Mouse (Mus musculus) forebrain, embryonic 12.5 days (tissue): ENCODE results near the gene Ypel2. TPM values are rescaled to one million over a fixed set of nuclear protein-coding genes. Genes with fewer than 3 reads are reported as not detected.
"Not testable (repeated sequence)": the region's sequence is repeated elsewhere in the genome, so short reads cannot be mapped to it uniquely, and the experiment has no call there.

ENCODE experiments used
- ATAC-seq: fragments of 200-750 bp; cut with Nextera tagmentation; 2 replicates; pipeline ENCODE4 v1.8.0; 2017; ENCODE audit warnings: moderate TSS enrichment; ENCODE audit not compliant: low FRiP score
- H3K27ac ChIP-seq: fragments of 300-500 bp; sonication (generic); 2 replicates; pipeline ENCODE4 v1.5.1; 2016; ENCODE audit warnings: mild to moderate bottlenecking
- H3K27me3 ChIP-seq: fragments of 300-500 bp; sonication (generic); 2 replicates; pipeline ENCODE4 v1.6.1; 2016; ENCODE audit warnings: mild to moderate bottlenecking
- H3K36me3 ChIP-seq: fragments of 300-500 bp; sonication (generic); replicated peaks from 2 replicates; pipeline ENCODE4 v1.6.1; 2016; ENCODE audit warnings: mild to moderate bottlenecking
- H3K4me1 ChIP-seq: fragments of 300-500 bp; sonication (generic); 2 replicates; pipeline ENCODE4 v1.6.1; 2016
- H3K4me2 ChIP-seq: fragments of 300-500 bp; sonication (generic); 2 replicates; pipeline ENCODE4 v1.6.1; 2016; ENCODE audit warnings: mild to moderate bottlenecking, moderate library complexity
- H3K4me3 ChIP-seq: fragments of 300-500 bp; sonication (generic); replicated peaks from 2 replicates; pipeline ENCODE4 v1.5.1; 2016; ENCODE audit warnings: mild to moderate bottlenecking
- H3K9ac ChIP-seq: fragments of 300-500 bp; sonication (generic); 2 replicates; pipeline ENCODE4 v1.6.1; 2016; ENCODE audit warnings: mild to moderate bottlenecking
- H3K9me3 ChIP-seq: fragments of 300-500 bp; sonication (generic); 2 replicates; pipeline ENCODE4 v1.6.1; 2016
- WGBS: fragments of 180-500 bp; shearing (Covaris S2); methylation state at CpG from one replicate; pipeline ENCODE4 v1.1.7; 2016; 5-methylcytosine and 5-hydroxymethylcytosine counted together
- polyA plus RNA-seq: library from polyadenylated mRNA; unstranded; fragments of >200 nt; fragmentation: Nextera tagmentation; extraction: Ambion mirVana; gene quantifications from 2 replicates; pipeline ENCODE4 v1.2.1, GENCODE M21; 2016

The Ypel2 gene
- polyA plus RNA-seq: 8.1 and 8.3 TPM in 2 replicates

DNA sequence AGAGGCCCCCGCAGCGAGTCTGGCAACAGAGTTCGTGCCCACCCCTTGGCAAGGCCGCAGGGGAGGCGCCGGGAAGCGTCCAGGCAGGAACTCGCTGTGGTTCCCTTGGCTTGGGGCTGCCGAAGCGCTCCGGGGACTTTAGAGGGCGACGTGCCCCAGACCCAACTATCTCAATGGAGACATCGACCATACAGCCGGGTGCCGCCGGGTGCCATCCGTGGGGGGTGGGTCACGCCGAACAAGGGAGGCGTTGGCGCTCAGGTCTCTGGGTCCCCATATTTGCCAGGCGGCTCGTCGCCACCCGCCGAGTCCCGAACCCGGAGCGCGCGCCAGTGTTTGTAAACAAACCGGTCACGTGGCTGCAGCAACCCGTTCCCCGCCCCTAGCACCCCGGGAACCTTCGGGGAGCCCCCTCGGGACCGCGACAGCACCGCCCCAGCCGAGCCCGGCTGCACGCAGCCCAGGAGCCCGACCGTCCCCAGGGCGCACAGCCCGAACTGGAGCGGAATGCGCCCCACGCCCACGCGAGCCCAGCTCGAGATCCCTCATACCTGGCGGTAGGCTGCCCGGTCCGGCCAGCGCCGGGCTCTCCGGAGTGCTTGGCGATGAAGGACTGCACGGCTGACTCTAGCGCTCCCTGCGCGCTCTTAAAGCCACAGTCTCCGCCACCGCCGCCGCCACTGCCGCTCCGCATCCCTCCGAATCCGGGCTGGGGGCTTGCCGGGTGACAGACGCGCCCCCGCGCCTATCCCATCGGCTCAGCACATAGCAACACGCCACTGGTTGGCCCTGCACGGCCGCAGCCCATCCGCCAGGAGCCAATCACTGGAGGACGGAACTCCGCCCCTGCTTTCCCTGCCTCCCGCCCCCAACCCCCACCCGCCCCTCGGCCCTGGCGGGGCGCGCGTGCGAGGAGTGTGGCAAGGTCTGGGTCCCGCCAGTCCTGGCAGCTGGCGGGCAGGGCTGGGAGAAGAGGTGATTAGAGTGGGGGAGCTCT is at the start of gene Ypel2:
Gene Ypel2, minus strand, starts transcription at position 667 of the 997 bp plus-strand sequence.
- H3K9ac ChIP-seq: peak within 1 kb of the TSS; percentile 82
- ATAC-seq: peak; percentile 100
- H3K4me2 ChIP-seq: peak within 1 kb of the TSS; percentile 78
- H3K36me3 ChIP-seq: no peaks in the 10 kb centered on the region
- H3K27ac ChIP-seq: peak within 1 kb of the TSS; percentile 95
- H3K9me3 ChIP-seq: no peaks in the 10 kb centered on the region
- WGBS: under 1% methylated on average over 96 of the region's 96 CpGs
- 0 out of 2 replicates have a peak, but pooled peaks cover 9% of the 10 kb centered on the region for H3K27me3 ChIP-seq
- peak within 1 kb of the TSS; percentile 91 for H3K4me3 ChIP-seq
- H3K4me1 ChIP-seq: peaks cover 54% of the 10 kb centered on the region

DNA sequence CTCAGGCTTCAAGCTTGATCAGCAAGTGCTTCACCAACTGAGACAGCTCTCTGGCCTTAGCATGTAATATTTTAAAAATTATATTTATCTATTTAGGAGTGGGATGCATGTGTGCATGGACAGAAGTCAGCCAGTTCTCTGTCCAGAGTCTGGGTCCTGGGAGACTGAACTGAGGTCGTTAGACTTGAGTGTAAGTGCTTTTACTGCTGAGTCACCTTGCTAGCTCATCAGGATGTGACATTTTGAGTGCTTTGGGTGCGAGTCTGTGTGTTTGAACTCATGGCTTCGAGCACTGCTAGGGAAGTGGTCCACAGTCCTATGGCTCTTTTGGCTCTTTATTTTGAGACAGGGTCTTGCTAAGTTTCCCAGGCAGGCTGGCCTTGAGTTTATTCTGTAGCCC is 49.5 kb upstream of the Ypel2 start:
- peaks cover 85% of the 10 kb centered on the region for H3K36me3 ChIP-seq

DNA sequence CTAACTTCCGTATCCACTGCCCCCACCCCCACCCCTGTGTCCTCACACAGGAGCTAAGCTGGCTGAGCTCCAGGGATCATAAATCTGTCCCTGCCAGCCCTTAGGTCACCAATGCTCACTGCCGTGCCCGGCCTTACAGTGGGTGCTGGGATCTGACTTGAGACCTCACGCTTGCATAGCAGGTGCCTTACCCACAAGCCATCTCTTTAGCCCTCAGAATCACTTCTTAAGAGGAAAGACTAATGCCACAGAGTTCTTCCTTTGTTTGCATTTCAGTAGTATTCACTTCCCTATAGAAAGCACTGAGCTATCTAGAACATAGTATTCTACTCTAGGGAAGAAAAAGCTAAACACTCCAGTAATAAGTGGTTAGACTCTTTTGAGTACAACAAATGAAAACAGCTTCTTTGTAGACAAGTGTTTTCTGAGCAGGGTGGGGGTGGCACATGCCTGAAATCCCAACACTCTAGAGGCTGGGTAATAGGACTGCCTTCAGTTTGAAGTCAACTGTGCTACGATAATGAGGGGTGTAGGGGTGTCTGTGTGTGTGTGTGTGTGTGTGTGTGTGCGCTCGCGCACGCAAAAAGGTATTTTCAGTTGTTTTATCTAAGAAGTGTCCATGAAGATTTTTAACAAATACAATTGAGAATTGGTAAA is 45.9 kb upstream of the Ypel2 start:
- Histone ChIP-seq H3K4me3 (no peak overlapping the region), H3K36me3 (peaks cover 85% of the 10 kb centered on the region), H3K27me3 (no peaks in the 10 kb centered on the region), H3K4me1 (no peaks in the 10 kb centered on the region), H3K27ac (no peak overlapping the region), H3K9ac (no peak overlapping the region), H3K9me3 (no peaks in the 10 kb centered on the region), H3K4me2 (no peak overlapping the region)
- no peak for ATAC-seq
- WGBS: 91% methylated on average over 9 of the region's 9 CpGs

More for the DNA sequence above, 49.5 kb upstream of the Ypel2 start:
- Histone ChIP-seq H3K27ac (no peak overlapping the region), H3K4me1 (no peaks in the 10 kb centered on the region), H3K9me3 (no peaks in the 10 kb centered on the region), H3K4me2 (no peak overlapping the region), H3K4me3 (no peak overlapping the region), H3K9ac (no peak overlapping the region), H3K27me3 (no peaks in the 10 kb centered on the region)
- ATAC-seq: no peak
- 86% methylated on average over 3 of the region's 3 CpGs for WGBS

DNA sequence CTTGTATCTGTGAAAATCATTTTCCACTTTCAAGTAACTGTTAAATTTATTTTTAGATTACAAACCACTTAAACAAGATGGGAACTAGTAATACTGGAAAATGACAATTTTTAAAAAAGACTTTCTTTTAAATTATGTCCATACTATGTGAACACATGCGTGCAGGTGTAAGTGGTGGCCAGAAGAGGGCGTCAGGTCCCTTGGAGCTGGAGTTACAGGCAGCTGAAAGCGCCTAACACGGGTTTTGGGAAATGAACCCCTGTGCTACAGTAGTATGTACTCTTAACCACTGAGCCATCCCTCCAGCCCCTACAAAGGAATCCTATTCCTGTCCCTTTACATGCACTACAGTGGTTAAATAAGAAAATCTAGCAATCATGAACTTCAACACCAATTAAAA is 42.7 kb upstream of the Ypel2 start:
- Histone ChIP-seq H3K9ac (no peak overlapping the region), H3K4me3 (no peak overlapping the region), H3K4me1 (no peaks in the 10 kb centered on the region), H3K27me3 (no peaks in the 10 kb centered on the region), H3K4me2 (no peak overlapping the region), H3K36me3 (peaks cover 83% of the 10 kb centered on the region), H3K27ac (no peak overlapping the region), H3K9me3 (no peaks in the 10 kb centered on the region)
- 75% methylated on average over 4 of the region's 4 CpGs for WGBS
- no peak for ATAC-seq

DNA sequence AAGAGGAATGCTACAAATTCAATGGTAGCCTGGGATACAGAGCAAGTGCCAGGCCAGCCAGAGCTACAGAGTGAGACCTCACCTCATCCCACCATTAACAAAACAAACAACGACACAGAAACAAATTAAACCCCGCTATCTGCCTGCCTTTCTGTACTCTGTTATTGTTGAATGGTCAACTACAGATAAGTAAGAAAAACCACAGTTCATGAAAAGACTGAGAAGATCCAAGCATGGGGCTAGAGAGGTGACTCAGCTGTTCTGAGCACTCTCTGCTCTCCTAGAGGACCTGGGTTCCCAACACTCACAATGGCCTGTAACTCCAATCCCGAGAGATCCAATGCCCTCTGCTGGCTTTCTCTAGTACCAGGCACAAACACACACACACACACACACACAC is 34.7 kb upstream of the Ypel2 start:
- H3K9ac ChIP-seq: no peak overlapping the region
- no peak for ATAC-seq
- H3K27me3 ChIP-seq: no peaks in the 10 kb centered on the region
- H3K27ac ChIP-seq: no peak overlapping the region
- H3K4me2 ChIP-seq: no peak overlapping the region
- no peaks in the 10 kb centered on the region for H3K4me1 ChIP-seq
- 90% methylated on average over 3 of the region's 3 CpGs for WGBS
- no peak overlapping the region for H3K4me3 ChIP-seq
- peaks cover 14% of the 10 kb centered on the region for H3K36me3 ChIP-seq
- H3K9me3 ChIP-seq: no peaks in the 10 kb centered on the region

DNA sequence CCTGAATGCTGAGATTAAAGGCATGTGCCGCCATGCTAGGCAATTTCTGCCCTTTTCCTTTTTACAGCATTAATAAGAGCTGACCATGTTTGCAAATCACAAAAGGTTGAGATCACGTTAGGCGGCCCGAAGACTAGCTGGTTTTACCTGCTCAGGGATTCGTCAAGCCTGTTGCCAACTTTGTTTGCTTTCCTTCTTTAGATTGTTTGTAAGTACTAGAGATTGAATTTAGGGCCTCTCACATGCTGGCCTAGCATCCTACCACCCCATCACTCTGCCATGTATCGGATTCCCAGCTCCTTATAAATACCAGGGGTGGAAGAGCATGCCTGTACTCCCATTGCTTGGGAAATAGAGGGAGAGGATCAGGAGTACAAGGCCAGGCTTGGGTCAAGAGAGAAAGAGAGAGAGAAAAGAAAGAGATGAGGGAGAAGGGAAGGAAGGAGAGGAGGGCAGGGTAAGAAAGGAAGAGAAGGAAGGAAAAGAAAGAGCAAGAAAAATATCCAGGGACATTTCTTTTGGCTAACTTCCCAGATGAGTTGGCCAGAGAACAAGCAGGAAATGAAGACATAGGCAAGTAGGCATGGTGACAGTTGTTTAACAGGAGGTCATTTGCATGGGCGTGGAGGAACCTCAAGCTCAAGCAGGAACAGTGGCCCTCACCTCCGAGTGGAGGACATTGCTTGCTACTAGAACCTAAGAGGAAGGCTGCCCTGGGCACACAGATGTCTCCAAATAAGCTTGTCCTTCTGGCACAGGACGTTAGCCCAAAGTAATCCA is 32.8 kb upstream of the Ypel2 start:
- ATAC-seq: no peak
- Histone ChIP-seq H3K36me3 (no peaks in the 10 kb centered on the region), H3K27me3 (no peaks in the 10 kb centered on the region), H3K4me1 (no peaks in the 10 kb centered on the region), H3K9me3 (no peaks in the 10 kb centered on the region), H3K4me2 (no peak overlapping the region), H3K27ac (no peak overlapping the region), H3K9ac (no peak overlapping the region), H3K4me3 (no peak overlapping the region)
- WGBS: 84% methylated on average over 9 of the region's 9 CpGs

DNA sequence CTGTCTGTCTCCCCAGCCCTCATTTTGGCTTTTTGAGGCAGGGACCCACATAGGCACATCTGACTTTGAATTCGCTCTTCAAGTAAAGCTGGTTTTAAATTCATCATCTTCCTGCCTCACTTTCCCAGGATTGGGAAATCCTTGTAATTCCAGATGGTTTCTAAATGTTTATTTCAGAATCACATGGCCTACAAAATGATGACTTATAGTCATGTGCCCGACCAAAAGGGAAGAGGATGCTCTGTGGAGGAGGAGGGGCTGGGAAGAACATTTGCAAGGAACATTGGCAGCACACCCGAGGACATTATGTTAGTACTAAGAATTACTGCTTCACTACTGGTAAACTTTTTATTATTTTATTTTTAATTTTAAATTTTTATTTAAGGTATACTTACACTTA is 31.8 kb upstream of the Ypel2 start:
- no peak for ATAC-seq
- Histone ChIP-seq H3K9me3 (no peaks in the 10 kb centered on the region), H3K4me2 (no peak overlapping the region), H3K27ac (no peak overlapping the region), H3K27me3 (no peaks in the 10 kb centered on the region), H3K4me1 (no peaks in the 10 kb centered on the region), H3K9ac (no peak overlapping the region), H3K4me3 (no peak overlapping the region), H3K36me3 (no peaks in the 10 kb centered on the region)
- 87% methylated on average over 3 of the region's 3 CpGs for WGBS

DNA sequence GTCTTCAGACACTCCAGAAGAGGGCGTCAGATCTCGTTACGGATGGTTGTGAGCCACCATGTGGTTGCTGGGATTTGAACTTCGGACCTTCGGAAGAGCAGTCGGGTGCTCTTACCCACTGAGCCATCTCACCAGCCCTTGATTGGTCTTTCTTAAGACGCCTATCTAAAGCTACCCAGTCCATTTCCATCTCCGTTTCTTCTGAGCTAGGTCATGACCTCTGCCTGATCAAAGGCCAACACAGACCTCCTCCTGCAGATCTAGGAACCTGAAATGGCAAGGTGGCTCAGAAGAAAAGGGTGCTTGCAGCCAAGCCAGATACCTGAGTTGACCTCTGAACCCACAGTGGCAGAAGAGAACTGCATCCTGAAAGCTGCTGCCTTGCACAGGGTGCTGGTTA is 29.7 kb upstream of the Ypel2 start:
- 72% methylated on average over 8 of the region's 8 CpGs for WGBS
- not testable (repeated sequence) for ATAC-seq, H3K27ac ChIP-seq, H3K4me2 ChIP-seq, H3K9ac ChIP-seq, H3K9me3 ChIP-seq, H3K36me3 ChIP-seq, H3K27me3 ChIP-seq, H3K4me1 ChIP-seq, H3K4me3 ChIP-seq

DNA sequence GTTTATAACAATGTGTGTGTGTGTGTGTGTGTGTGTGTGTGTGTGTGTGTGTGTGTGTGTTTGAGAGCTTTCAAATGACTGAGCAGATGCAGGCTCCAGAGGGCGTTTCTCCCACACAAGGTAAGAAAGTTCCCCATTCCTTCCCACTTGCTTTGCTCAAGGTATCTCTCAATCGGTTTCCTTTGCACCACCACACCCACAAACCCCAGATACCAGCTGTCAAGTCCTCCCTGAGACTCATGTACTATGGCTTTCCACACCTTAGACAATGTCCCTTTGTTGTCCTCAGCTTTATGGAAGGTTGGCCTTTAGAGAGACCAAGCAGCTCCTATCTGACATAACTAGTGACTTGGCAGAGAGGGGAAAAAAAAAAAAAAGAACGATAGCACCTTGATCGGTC is 29.3 kb upstream of the Ypel2 start:
- no peak for ATAC-seq
- no peak overlapping the region for H3K4me2 ChIP-seq
- WGBS: 82% methylated on average over 4 of the region's 4 CpGs

DNA sequence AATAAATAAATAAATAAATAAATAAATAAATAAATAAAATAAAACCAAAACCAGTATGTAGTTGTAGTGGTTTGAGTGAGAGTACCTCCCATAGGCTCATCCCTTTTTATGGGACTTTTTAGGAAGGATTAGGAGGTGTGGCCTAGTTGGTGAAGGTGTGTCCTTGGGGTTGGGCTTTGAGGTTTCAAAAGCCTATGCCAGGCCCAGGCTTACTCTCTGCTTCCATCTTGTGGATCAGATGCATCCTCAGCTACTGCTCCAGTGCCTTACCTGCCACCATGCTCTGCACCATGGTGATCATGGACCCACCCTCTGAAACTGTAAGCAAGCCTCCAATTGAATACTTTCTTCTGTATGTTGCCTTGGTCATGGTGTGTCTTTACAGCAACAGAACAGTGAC is 28.0 kb upstream of the Ypel2 start:
- Histone ChIP-seq H3K9ac (no peak overlapping the region), H3K27me3 (no peaks in the 10 kb centered on the region), H3K27ac (no peak overlapping the region), H3K4me3 (no peak overlapping the region), H3K4me2 (no peak overlapping the region), H3K4me1 (no peaks in the 10 kb centered on the region; the same call in 1 of the 2 replicates), H3K9me3 (no peaks in the 10 kb centered on the region), H3K36me3 (no peaks in the 10 kb centered on the region)
- ATAC-seq: no peak

More for the DNA sequence above, 29.3 kb upstream of the Ypel2 start:
- H3K27me3 ChIP-seq: no peaks in the 10 kb centered on the region
- no peak overlapping the region for H3K4me3 ChIP-seq
- H3K4me1 ChIP-seq: no peaks in the 10 kb centered on the region; the same call in 1 of the 2 replicates
- H3K36me3 ChIP-seq: no peaks in the 10 kb centered on the region
- no peaks in the 10 kb centered on the region for H3K9me3 ChIP-seq
- H3K9ac ChIP-seq: no peak overlapping the region
- H3K27ac ChIP-seq: no peak overlapping the region

DNA sequence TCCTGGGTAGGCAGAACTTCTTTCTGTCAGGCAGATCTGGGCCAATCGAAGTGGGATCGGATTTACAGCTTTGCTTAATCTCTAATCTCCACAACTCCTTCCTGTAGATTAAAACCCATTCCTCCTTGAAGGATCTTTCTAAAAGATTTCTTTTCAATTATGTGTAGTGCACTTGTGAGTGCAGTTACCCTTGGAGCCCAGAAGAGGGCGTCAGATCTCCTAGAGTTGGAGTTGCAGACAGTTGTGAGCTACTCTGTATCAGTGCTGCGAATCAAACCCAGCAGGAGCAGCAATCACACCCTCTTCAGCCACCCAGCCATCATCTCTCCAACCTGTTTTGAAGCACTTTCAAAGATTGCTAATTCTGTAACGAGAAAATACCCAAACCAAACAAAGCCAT is 26.9 kb upstream of the Ypel2 start:
- 82% methylated on average over 5 of the region's 5 CpGs for WGBS
- no peaks in the 10 kb centered on the region for H3K9me3 ChIP-seq
- ATAC-seq: no peak
- no peaks in the 10 kb centered on the region for H3K27me3 ChIP-seq
- H3K4me3 ChIP-seq: no peak overlapping the region
- no peak overlapping the region for H3K4me2 ChIP-seq
- no peak overlapping the region for H3K9ac ChIP-seq
- H3K27ac ChIP-seq: no peak overlapping the region
- H3K4me1 ChIP-seq: no peaks in the 10 kb centered on the region; the same call in 1 of the 2 replicates
- no peaks in the 10 kb centered on the region for H3K36me3 ChIP-seq

DNA sequence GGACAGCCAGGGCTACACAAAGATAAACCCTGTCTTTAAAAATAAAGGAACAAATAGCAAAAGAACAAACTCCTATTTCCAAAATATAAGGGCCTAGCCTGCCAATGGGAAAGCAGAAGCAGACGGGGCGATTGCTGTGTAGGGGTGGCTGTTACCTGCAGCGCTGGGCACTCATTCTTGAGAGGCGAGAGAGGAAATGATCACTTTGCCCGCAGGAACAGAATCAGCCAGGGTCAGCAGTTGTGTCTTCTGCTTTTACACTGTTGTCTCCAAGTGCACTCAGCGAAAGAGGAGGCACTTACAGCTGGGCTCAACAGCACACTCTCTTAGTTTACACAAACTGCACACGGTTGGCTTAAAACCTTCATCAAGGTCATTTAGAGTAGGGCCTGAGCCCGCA is 25.9 kb upstream of the Ypel2 start:
- no peaks in the 10 kb centered on the region for H3K36me3 ChIP-seq
- ATAC-seq: no peak
- H3K27ac ChIP-seq: no peak overlapping the region
- no peak overlapping the region for H3K4me2 ChIP-seq
- WGBS: 89% methylated on average over 8 of the region's 8 CpGs
- H3K4me1 ChIP-seq: no peaks in the 10 kb centered on the region; the same call in 1 of the 2 replicates
- H3K4me3 ChIP-seq: no peak overlapping the region
- H3K9ac ChIP-seq: no peak overlapping the region
- no peaks in the 10 kb centered on the region for H3K27me3 ChIP-seq
- no peaks in the 10 kb centered on the region for H3K9me3 ChIP-seq
